Mouse (Mus musculus) myocyte (in vitro differentiated cells): Measurements from ENCODE around the gene Polr1b. TPM values are rescaled to one million over a fixed set of nuclear protein-coding genes. Genes with fewer than 3 reads are reported as not detected.

Experiments used
- H3K27me3 ChIP-seq: one replicate; pipeline ENCODE4 v1.6.1; 2011; ENCODE audit not compliant: control insufficient read depth, insufficient read depth, insufficient read length
- H3K36me3 ChIP-seq: one replicate; pipeline ENCODE4 v1.6.1; 2011; ENCODE audit not compliant: control insufficient read depth, insufficient read depth
- H3K4me2 ChIP-seq: one replicate; pipeline ENCODE4 v1.6.1; 2011; ENCODE audit warnings: low read depth, control low read depth
- H3K4me3 ChIP-seq: one replicate; pipeline ENCODE4 v1.5.1; 2011; ENCODE audit warnings: mild to moderate bottlenecking, control low read depth, moderate library complexity
- H3K79me2 ChIP-seq: one replicate; pipeline ENCODE4 v1.6.1; 2011; ENCODE audit not compliant: control insufficient read depth, insufficient read depth
- H3ac ChIP-seq: one replicate; pipeline ENCODE4 v1.6.1; 2011; ENCODE audit not compliant: control insufficient read depth, insufficient read length
- CEBPB ChIP-seq: IDR thresholded peaks from 2 replicates; pipeline ENCODE4 v1.6.1; 2011; ENCODE audit warnings: mild to moderate bottlenecking, moderate library complexity; ENCODE audit not compliant: poor library complexity, insufficient read depth, severe bottlenecking
- E2F4 ChIP-seq: IDR thresholded peaks from one replicate; pipeline ENCODE4 v1.6.1; 2011; ENCODE audit warnings: mild to moderate bottlenecking, control low read depth, moderate library complexity; ENCODE audit not compliant: insufficient read depth
- MAX ChIP-seq: IDR thresholded peaks from one replicate; pipeline ENCODE4 v1.6.1; 2011; ENCODE audit warnings: low read depth, mild to moderate bottlenecking, control low read depth
- MYOD1 ChIP-seq, 3 experiments: IDR thresholded peaks; one replicate each; pipeline ENCODE4 v1.6.1; 2011; ENCODE audit warnings: control low read depth in 2 of 3, low read depth in 2 of 3, mild to moderate bottlenecking in 2 of 3, moderate library complexity in 1 of 3; ENCODE audit not compliant: insufficient read length in 2 of 3, control insufficient read depth in 1 of 3
- MYOG ChIP-seq, 3 experiments: IDR thresholded peaks; one replicate each; pipeline ENCODE4 v1.6.1; 2011; ENCODE audit warnings: control low read depth in 2 of 3, low read depth in 2 of 3, mild to moderate bottlenecking in 2 of 3; ENCODE audit not compliant: insufficient read length in 2 of 3, control insufficient read depth in 1 of 3, insufficient read depth in 1 of 3
- POLR2A ChIP-seq: IDR thresholded peaks from one replicate; pipeline ENCODE4 v1.6.1; 2011; ENCODE audit warnings: low read depth, mild to moderate bottlenecking, control low read depth, moderate library complexity; ENCODE audit not compliant: insufficient read length
- POLR2AphosphoS2 ChIP-seq: IDR thresholded peaks from one replicate; pipeline ENCODE4 v1.6.1; 2011; ENCODE audit warnings: low read depth, control low read depth; ENCODE audit not compliant: insufficient read length
- REST ChIP-seq: IDR thresholded peaks from one replicate; pipeline ENCODE4 v1.6.1; 2011; ENCODE audit warnings: mild to moderate bottlenecking, control low read depth, moderate library complexity; ENCODE audit not compliant: insufficient read depth, insufficient read length
- SRF ChIP-seq: IDR thresholded peaks from one replicate; pipeline ENCODE4 v1.6.1; 2011; ENCODE audit warnings: low read depth; ENCODE audit not compliant: control insufficient read depth, insufficient read length
- TCF12 ChIP-seq: IDR thresholded peaks from one replicate; pipeline ENCODE4 v1.6.1; 2011; ENCODE audit warnings: mild to moderate bottlenecking, control low read depth; ENCODE audit not compliant: poor library complexity, insufficient read depth, severe bottlenecking
- TCF3 ChIP-seq: IDR thresholded peaks from one replicate; pipeline ENCODE4 v1.6.1; 2011; ENCODE audit warnings: low read depth, control low read depth; ENCODE audit not compliant: insufficient read length
- USF1 ChIP-seq: IDR thresholded peaks from one replicate; pipeline ENCODE4 v1.6.1; 2011; ENCODE audit warnings: low read depth, mild to moderate bottlenecking, control low read depth, moderate library complexity
- polyA plus RNA-seq: library from polyadenylated mRNA; unstranded; fragments of >200 nt; fragmentation: generic; extraction: Trizol; gene quantifications from one replicate; pipeline ENCODE4 v1.2.1, GENCODE M21; 2012; ENCODE audit warnings: missing spikeins

Gene Polr1b
- polyA plus RNA-seq, 1 experiment, result 15.6 TPM

GRCm38 (mm10) chr2:129090370-129090769, 10.4 kb upstream of the Polr1b start:
- no peak overlapping the region for H3K4me3 ChIP-seq
- no peak overlapping the region for H3K4me2 ChIP-seq
- no peaks in the 10 kb centered on the region for H3K27me3 ChIP-seq
- no peak overlapping the region for H3ac ChIP-seq
- TF ChIP-seq E2F4, result no peak
- H3K79me2 ChIP-seq, result no peaks in the 10 kb centered on the region
- peaks cover 12% of the 10 kb centered on the region for H3K36me3 ChIP-seq

- H3K79me2 ChIP-seq, result no peaks in the 10 kb centered on the region
- no peak overlapping the region for H3ac ChIP-seq
- no peak overlapping the region for H3K4me3 ChIP-seq
- H3K27me3 ChIP-seq, result no peaks in the 10 kb centered on the region
- TF ChIP-seq SRF (no peak), MAX (no peak), REST (no peak), MYOG (IDR thresholded peaks at IDR 0.05; ENCODE audit: control insufficient read depth in 1 of 3, insufficient read depth in 1 of 3, insufficient read length in 2 of 3, low read depth in 2 of 3) (peak in 1 of 3 experiments; percentile 20), MYOD1 (IDR thresholded peaks at IDR 0.05; ENCODE audit: control insufficient read depth in 1 of 3, insufficient read length in 2 of 3, low read depth in 2 of 3) (peak in 2 of 3 experiments; percentile 56 to 85)
- H3K36me3 ChIP-seq, result peaks cover 8% of the 10 kb centered on the region
- H3K4me2 ChIP-seq, result no peak overlapping the region
Measured at GRCm38 (mm10) chr2:129092810-129093209, 8.0 kb upstream of the Polr1b start.

- no peaks in the 10 kb centered on the region for H3K79me2 ChIP-seq
- TF ChIP-seq REST, result no peak
- TF ChIP-seq TCF12, result no peak
- no peak for TF ChIP-seq E2F4
- TF ChIP-seq MYOG (IDR thresholded peaks at IDR 0.05; ENCODE audit: control insufficient read depth in 1 of 3, insufficient read depth in 1 of 3, insufficient read length in 2 of 3, low read depth in 2 of 3), result no peak
- no peak for TF ChIP-seq POLR2AphosphoS2
- no peak for TF ChIP-seq MYOD1 (IDR thresholded peaks at IDR 0.05; ENCODE audit: control insufficient read depth in 1 of 3, insufficient read length in 2 of 3, low read depth in 2 of 3)
- no peak for TF ChIP-seq POLR2A
- no peak for TF ChIP-seq USF1
- TF ChIP-seq MAX, result no peak
- TF ChIP-seq CEBPB, result no peak
- no peak for TF ChIP-seq TCF3
- TF ChIP-seq SRF, result no peak
- H3K27me3 ChIP-seq, result no peaks in the 10 kb centered on the region
- no peak overlapping the region for H3K4me2 ChIP-seq
- H3K4me3 ChIP-seq, result no peak overlapping the region
- no peak overlapping the region for H3ac ChIP-seq
- peaks cover 8% of the 10 kb centered on the region for H3K36me3 ChIP-seq
Measured at GRCm38 (mm10) chr2:129093926-129094724, 6.7 kb upstream of the Polr1b start.

- Histone ChIP-seq H3K4me3 (no peak overlapping the region), H3K4me2 (no peak overlapping the region), H3ac (no peak overlapping the region), H3K79me2 (no peaks in the 10 kb centered on the region), H3K27me3 (no peaks in the 10 kb centered on the region), H3K36me3 (peaks cover 50% of the 10 kb centered on the region)
- TF ChIP-seq MYOG (IDR thresholded peaks at IDR 0.05; ENCODE audit: control insufficient read depth in 1 of 3, insufficient read depth in 1 of 3, insufficient read length in 2 of 3, low read depth in 2 of 3), result no peak
- no peak for TF ChIP-seq POLR2AphosphoS2
- no peak for TF ChIP-seq MAX
- TF ChIP-seq SRF, result no peak
- no peak for TF ChIP-seq CEBPB
- no peak for TF ChIP-seq MYOD1 (IDR thresholded peaks at IDR 0.05; ENCODE audit: control insufficient read depth in 1 of 3, insufficient read length in 2 of 3, low read depth in 2 of 3)
Measured at GRCm38 (mm10) chr2:129112924-129113323, 12.1 kb downstream of the Polr1b start.

- no peaks in the 10 kb centered on the region for H3K27me3 ChIP-seq
- no peak overlapping the region for H3ac ChIP-seq
- H3K79me2 ChIP-seq, result no peaks in the 10 kb centered on the region
- H3K36me3 ChIP-seq, result peaks cover 70% of the 10 kb centered on the region
- peak in 2 of 3 experiments; percentile 58 to 81 for TF ChIP-seq MYOG (IDR thresholded peaks at IDR 0.05; ENCODE audit: control insufficient read depth in 1 of 3, insufficient read depth in 1 of 3, insufficient read length in 2 of 3, low read depth in 2 of 3)
- no peak for TF ChIP-seq CEBPB
- TF ChIP-seq MYOD1 (IDR thresholded peaks at IDR 0.05; ENCODE audit: control insufficient read depth in 1 of 3, insufficient read length in 2 of 3, low read depth in 2 of 3), result peak; percentile 10 to 72 (median 22)
- H3K4me3 ChIP-seq, result no peak overlapping the region
- H3K4me2 ChIP-seq, result no peak overlapping the region
Measured at GRCm38 (mm10) chr2:129115706-129116367, 15.0 kb downstream of the Polr1b start.
